Mouse (Mus musculus): Measurements from ENCODE around the gene Gm4881. TPM values are rescaled to one million over a fixed set of nuclear protein-coding genes. Genes with fewer than 3 reads are reported as not detected.

The Gm4881 gene
- not detected in 2 replicates for total RNA-seq (2021)
- long read RNA-seq, result 0 reads

- no peak for DNase-seq
Observed at GRCm38 (mm10) chr7:24944257-24944950, at the start of gene Gm4881. TSS of gene Gm4881 (minus strand) at chr7:24944494.

- DNase-seq, result peak; percentile 33
Observed at GRCm38 (mm10) chr7:24993081-24993480, 48.8 kb upstream of the Gm4881 start.

- no peak for DNase-seq
Observed at GRCm38 (mm10) chr7:24990478-24990877, 46.2 kb upstream of the Gm4881 start.

- peak; percentile 53 for DNase-seq
Observed at GRCm38 (mm10) chr7:24987941-24988340, 43.6 kb upstream of the Gm4881 start.

GRCm38 (mm10) chr7:24985799-24986198, 41.5 kb upstream of the Gm4881 start:
- no peak for DNase-seq

- no peak for DNase-seq
Observed at GRCm38 (mm10) chr7:24984307-24984706, 40.0 kb upstream of the Gm4881 start.

GRCm38 (mm10) chr7:24983396-24983795, 39.1 kb upstream of the Gm4881 start:
- no peak for DNase-seq

GRCm38 (mm10) chr7:24980439-24980838, 36.1 kb upstream of the Gm4881 start:
- DNase-seq, result no peak

GRCm38 (mm10) chr7:24978781-24979180, 34.5 kb upstream of the Gm4881 start:
- DNase-seq, result no peak

GRCm38 (mm10) chr7:24974893-24975595, 30.8 kb upstream of the Gm4881 start:
- no peak for DNase-seq

GRCm38 (mm10) chr7:24973902-24974301, 29.6 kb upstream of the Gm4881 start:
- DNase-seq, result no peak

- no peak for DNase-seq
Observed at GRCm38 (mm10) chr7:24973208-24973607, 28.9 kb upstream of the Gm4881 start.

GRCm38 (mm10) chr7:24971972-24972893, 27.9 kb upstream of the Gm4881 start, which contains the start of gene Rabac1:
TSS of gene Rabac1 (minus strand) at chr7:24972754.
- DNase-seq, result peak; percentile 88

GRCm38 (mm10) chr7:24971261-24971971, 27.1 kb upstream of the Gm4881 start:
- peak; percentile 45 for DNase-seq

GRCm38 (mm10) chr7:24970341-24970740, 26.0 kb upstream of the Gm4881 start:
- DNase-seq, result no peak

- no peak for DNase-seq
Observed at GRCm38 (mm10) chr7:24969805-24970204, 25.5 kb upstream of the Gm4881 start.

GRCm38 (mm10) chr7:24968463-24968862, 24.2 kb upstream of the Gm4881 start:
- no peak for DNase-seq

- DNase-seq, result no peak
Observed at GRCm38 (mm10) chr7:24967966-24968365, 23.7 kb upstream of the Gm4881 start.

GRCm38 (mm10) chr7:24964897-24965535, 20.7 kb upstream of the Gm4881 start:
- peak; percentile 76 for DNase-seq

GRCm38 (mm10) chr7:24964288-24964687, 20.0 kb upstream of the Gm4881 start:
- no peak for DNase-seq

- DNase-seq, result no peak
Observed at GRCm38 (mm10) chr7:24955226-24955625, 10.9 kb upstream of the Gm4881 start.

Measured in adrenal gland, postnatal 25 days (tissue).